Mouse (Mus musculus): ENCODE results near the gene Slc5a5. TPM values are rescaled to one million over a fixed set of nuclear protein-coding genes. Genes with fewer than 3 reads are reported as not detected.
A peak's percentile ranks its signal among the peaks of the same experiment; 100 is the strongest.

Gene Slc5a5
- 0.87 and 1.1 TPM in 2 replicates for polyA plus RNA-seq (2014; fragmentation: Nextera tagmentation; extraction: Ambion mirVana)

GRCm38 (mm10) chr8:70892022-70892895, at the start of gene Slc5a5:
Gene Slc5a5 (minus strand): TSS chr8:70892757.
- Histone ChIP-seq H3K27me3 (ENCODE audit: control insufficient read depth, insufficient read depth, low read length) (peaks cover 32% of the 10 kb centered on the region), H3K4me2 (ENCODE audit: low read depth) (peak within 1 kb of the TSS; percentile 33), H3K27ac (ENCODE audit: low read depth, low read length) (no peak within 1 kb of the TSS), H3K4me1 (ENCODE audit: control insufficient read depth, insufficient read depth, low read length) (peaks cover 10% of the 10 kb centered on the region), H3K9me3 (ENCODE audit: control insufficient read depth, low read length) (no peaks in the 10 kb centered on the region), H3K9ac (ENCODE audit: low read length) (no peak within 1 kb of the TSS), H3K36me3 (ENCODE audit: control insufficient read depth, insufficient read depth, low read length) (peaks cover 14% of the 10 kb centered on the region), H3K4me3 (ENCODE audit: low read depth, low read length) (peak within 1 kb of the TSS; percentile 14)
- ATAC-seq (ENCODE audit: insufficient read depth, low FRiP score, low TSS enrichment) (no peak), DNase-seq (ENCODE audit: low spot score) (peak; percentile 43)
- WGBS, result 2% methylated on average over 75 of the region's 80 CpGs

- H3K36me3 ChIP-seq (ENCODE audit: control insufficient read depth, insufficient read depth, low read length), result no peaks in the 10 kb centered on the region
These were observed 48.9 kb upstream of the Slc5a5 start for GRCm38 (mm10) chr8:70941478-70941877.

GRCm38 (mm10) chr8:70937200-70937599, 44.6 kb upstream of the Slc5a5 start:
- WGBS, result 86% methylated on average over 6 of the region's 6 CpGs
- DNase-seq (ENCODE audit: low spot score) (no peak), ATAC-seq (ENCODE audit: insufficient read depth, low FRiP score, low TSS enrichment) (no peak)
- no peak overlapping the region for H3K4me3 ChIP-seq (ENCODE audit: low read depth, low read length)
- H3K27me3 ChIP-seq (ENCODE audit: control insufficient read depth, insufficient read depth, low read length), result no peaks in the 10 kb centered on the region
- H3K4me1 ChIP-seq (ENCODE audit: control insufficient read depth, insufficient read depth, low read length), result no peaks in the 10 kb centered on the region
- H3K9me3 ChIP-seq (ENCODE audit: control insufficient read depth, low read length), result no peaks in the 10 kb centered on the region
- H3K27ac ChIP-seq (ENCODE audit: low read depth, low read length), result no peak overlapping the region
- no peak overlapping the region for H3K9ac ChIP-seq (ENCODE audit: low read length)
- H3K36me3 ChIP-seq (ENCODE audit: control insufficient read depth, insufficient read depth, low read length), result peaks cover 2% of the 10 kb centered on the region; the same call in 1 of the 2 replicates
- no peak overlapping the region for H3K4me2 ChIP-seq (ENCODE audit: low read depth)

More at GRCm38 (mm10) chr8:70941478-70941877, 48.9 kb upstream of the Slc5a5 start:
- Histone ChIP-seq H3K4me3 (ENCODE audit: low read depth, low read length) (no peak overlapping the region), H3K9me3 (ENCODE audit: control insufficient read depth, low read length) (no peaks in the 10 kb centered on the region), H3K27ac (ENCODE audit: low read depth, low read length) (no peak overlapping the region), H3K9ac (ENCODE audit: low read length) (no peak overlapping the region), H3K4me1 (ENCODE audit: control insufficient read depth, insufficient read depth, low read length) (no peaks in the 10 kb centered on the region), H3K27me3 (ENCODE audit: control insufficient read depth, insufficient read depth, low read length) (no peaks in the 10 kb centered on the region), H3K4me2 (ENCODE audit: low read depth) (no peak overlapping the region)
- WGBS, result 72% methylated on average over 2 of the region's 2 CpGs
- no peak for DNase-seq (ENCODE audit: low spot score)
- ATAC-seq (ENCODE audit: insufficient read depth, low FRiP score, low TSS enrichment), result no peak

GRCm38 (mm10) chr8:70934786-70935185, 42.2 kb upstream of the Slc5a5 start:
- WGBS, result 73% methylated on average over 7 of the region's 7 CpGs
- Histone ChIP-seq H3K27ac (ENCODE audit: low read depth, low read length) (no peak overlapping the region), H3K27me3 (ENCODE audit: control insufficient read depth, insufficient read depth, low read length) (no peaks in the 10 kb centered on the region), H3K36me3 (ENCODE audit: control insufficient read depth, insufficient read depth, low read length) (peaks cover 2% of the 10 kb centered on the region; the same call in 1 of the 2 replicates), H3K4me1 (ENCODE audit: control insufficient read depth, insufficient read depth, low read length) (no peaks in the 10 kb centered on the region), H3K9ac (ENCODE audit: low read length) (no peak overlapping the region), H3K9me3 (ENCODE audit: control insufficient read depth, low read length) (no peaks in the 10 kb centered on the region), H3K4me2 (ENCODE audit: low read depth) (no peak overlapping the region), H3K4me3 (ENCODE audit: low read depth, low read length) (no peak overlapping the region)
- no peak for ATAC-seq (ENCODE audit: insufficient read depth, low FRiP score, low TSS enrichment)
- no peak for DNase-seq (ENCODE audit: low spot score)

GRCm38 (mm10) chr8:70933036-70933435, 40.5 kb upstream of the Slc5a5 start:
- Histone ChIP-seq H3K4me2 (ENCODE audit: low read depth) (no peak overlapping the region), H3K9me3 (ENCODE audit: control insufficient read depth, low read length) (no peaks in the 10 kb centered on the region), H3K9ac (ENCODE audit: low read length) (no peak overlapping the region), H3K27ac (ENCODE audit: low read depth, low read length) (no peak overlapping the region), H3K4me1 (ENCODE audit: control insufficient read depth, insufficient read depth, low read length) (no peaks in the 10 kb centered on the region), H3K36me3 (ENCODE audit: control insufficient read depth, insufficient read depth, low read length) (peaks cover 2% of the 10 kb centered on the region; the same call in 1 of the 2 replicates), H3K4me3 (ENCODE audit: low read depth, low read length) (no peak overlapping the region), H3K27me3 (ENCODE audit: control insufficient read depth, insufficient read depth, low read length) (no peaks in the 10 kb centered on the region)
- no peak for ATAC-seq (ENCODE audit: insufficient read depth, low FRiP score, low TSS enrichment)
- DNase-seq (ENCODE audit: low spot score), result no peak
- WGBS, result 95% methylated on average over 4 of the region's 4 CpGs

GRCm38 (mm10) chr8:70931731-70932130, 39.2 kb upstream of the Slc5a5 start:
- Histone ChIP-seq H3K4me3 (ENCODE audit: low read depth, low read length) (no peak overlapping the region), H3K27me3 (ENCODE audit: control insufficient read depth, insufficient read depth, low read length) (no peaks in the 10 kb centered on the region), H3K4me1 (ENCODE audit: control insufficient read depth, insufficient read depth, low read length) (no peaks in the 10 kb centered on the region), H3K27ac (ENCODE audit: low read depth, low read length) (no peak overlapping the region), H3K36me3 (ENCODE audit: control insufficient read depth, insufficient read depth, low read length) (peaks cover 2% of the 10 kb centered on the region; the same call in 1 of the 2 replicates), H3K9ac (ENCODE audit: low read length) (no peak overlapping the region), H3K4me2 (ENCODE audit: low read depth) (no peak overlapping the region), H3K9me3 (ENCODE audit: control insufficient read depth, low read length) (no peaks in the 10 kb centered on the region)
- ATAC-seq (ENCODE audit: insufficient read depth, low FRiP score, low TSS enrichment), result no peak
- 95% methylated on average over 11 of the region's 11 CpGs for WGBS
- DNase-seq (ENCODE audit: low spot score), result no peak

DNA sequence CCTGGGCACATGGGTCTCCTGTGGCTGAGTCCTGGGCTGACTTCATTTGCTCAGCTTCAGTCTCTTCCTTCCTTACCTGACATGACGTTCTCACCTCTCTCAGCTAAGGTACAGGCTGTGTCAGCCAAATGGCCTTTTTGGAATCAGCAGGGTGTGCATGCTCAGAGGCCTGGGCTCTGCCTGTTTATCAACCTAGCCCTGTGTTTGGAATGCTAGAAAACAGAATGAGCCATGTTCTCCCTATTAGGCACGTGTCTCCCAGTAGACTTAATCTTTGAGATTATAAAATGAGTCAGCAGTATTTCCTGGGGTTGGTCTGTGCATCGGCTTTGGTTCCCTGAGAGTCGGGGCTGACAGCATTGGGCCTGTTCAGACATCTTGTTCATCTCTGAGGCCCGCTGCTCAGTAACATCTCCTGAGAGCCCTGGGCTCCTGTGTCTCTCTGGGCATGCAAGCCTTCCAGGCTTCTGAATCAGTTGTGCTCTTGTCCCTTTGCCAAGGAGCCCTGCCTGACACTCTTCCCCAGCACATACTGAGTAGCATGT, 36.3 kb upstream of the Slc5a5 start:
- H3K27ac ChIP-seq (ENCODE audit: low read depth, low read length), result no peak overlapping the region
- H3K9me3 ChIP-seq (ENCODE audit: control insufficient read depth, low read length), result no peaks in the 10 kb centered on the region
- H3K9ac ChIP-seq (ENCODE audit: low read length), result no peak overlapping the region
- no peak for DNase-seq (ENCODE audit: low spot score)
- H3K4me2 ChIP-seq (ENCODE audit: low read depth), result no peak overlapping the region
- no peak overlapping the region for H3K4me3 ChIP-seq (ENCODE audit: low read depth, low read length)
- no peaks in the 10 kb centered on the region for H3K27me3 ChIP-seq (ENCODE audit: control insufficient read depth, insufficient read depth, low read length)
- peaks cover 2% of the 10 kb centered on the region; the same call in 1 of the 2 replicates for H3K36me3 ChIP-seq (ENCODE audit: control insufficient read depth, insufficient read depth, low read length)
- no peaks in the 10 kb centered on the region for H3K4me1 ChIP-seq (ENCODE audit: control insufficient read depth, insufficient read depth, low read length)
- ATAC-seq (ENCODE audit: insufficient read depth, low FRiP score, low TSS enrichment), result no peak
- 83% methylated on average over 5 of the region's 5 CpGs for WGBS

GRCm38 (mm10) chr8:70928096-70928495, 35.5 kb upstream of the Slc5a5 start:
- ATAC-seq (ENCODE audit: insufficient read depth, low FRiP score, low TSS enrichment) (no peak), DNase-seq (ENCODE audit: low spot score) (no peak)
- H3K9me3 ChIP-seq (ENCODE audit: control insufficient read depth, low read length), result no peaks in the 10 kb centered on the region
- H3K36me3 ChIP-seq (ENCODE audit: control insufficient read depth, insufficient read depth, low read length), result peaks cover 2% of the 10 kb centered on the region; the same call in 1 of the 2 replicates
- 95% methylated on average over 3 of the region's 3 CpGs for WGBS
- H3K4me3 ChIP-seq (ENCODE audit: low read depth, low read length), result no peak overlapping the region
- no peaks in the 10 kb centered on the region for H3K4me1 ChIP-seq (ENCODE audit: control insufficient read depth, insufficient read depth, low read length)
- no peak overlapping the region for H3K27ac ChIP-seq (ENCODE audit: low read depth, low read length)
- H3K27me3 ChIP-seq (ENCODE audit: control insufficient read depth, insufficient read depth, low read length), result no peaks in the 10 kb centered on the region
- no peak overlapping the region for H3K9ac ChIP-seq (ENCODE audit: low read length)
- no peak overlapping the region for H3K4me2 ChIP-seq (ENCODE audit: low read depth)

Data from neural tube, embryonic 11.5 days (tissue).